22 mouse cellular contexts compared by ENCODE assay signal in genomic region chr6:135943121-135943617, GRCm38 (mm10).
"Had no signal": no experiment of that assay in that cellular context is flagged by ENCODE, and none has a peak within 500 bp of the region (broad histone marks: within the 10 kb centered on the region; RNA-seq: fewer than 3 reads in every experiment).

No protein-coding gene starts in this region.

- DNase-seq: forebrain, postnatal 0 days; gastrocnemius, postnatal 14 days; gastrocnemius, postnatal 36 days; heart, adult 18-20 months; heart, postnatal 10 days; kidney, adult 11 months; kidney, postnatal 14 days; layer of hippocampus, adult 9-11 months; layer of hippocampus, postnatal 36 days; left cerebral cortex, postnatal 4 days; lung, adult 18-20 months had no signal

- H3K27ac ChIP-seq: forebrain, embryonic 15.5 days; heart, embryonic 10.5 days; hindbrain, embryonic 12.5 days; hindbrain, embryonic 15.5 days; hindbrain, postnatal 0 days; limb, embryonic 13.5 days; limb, embryonic 15.5 days; liver, embryonic 12.5 days; liver, embryonic 14.5 days had no signal

- H3K4me1 ChIP-seq: forebrain, embryonic 15.5 days; heart, embryonic 10.5 days; heart, embryonic 12.5 days; hindbrain, embryonic 15.5 days; limb, embryonic 15.5 days; liver, embryonic 12.5 days had no signal

- H3K36me3 ChIP-seq: forebrain, embryonic 15.5 days; heart, embryonic 10.5 days; heart, embryonic 12.5 days; hindbrain, embryonic 12.5 days; hindbrain, embryonic 15.5 days; limb, embryonic 13.5 days; limb, embryonic 15.5 days; liver, embryonic 12.5 days had no signal

- H3K9me3 ChIP-seq: forebrain, embryonic 15.5 days; heart, embryonic 10.5 days; heart, embryonic 12.5 days; hindbrain, embryonic 12.5 days; hindbrain, embryonic 15.5 days; limb, embryonic 13.5 days; limb, embryonic 15.5 days; liver, embryonic 12.5 days had no signal

- H3K9ac ChIP-seq: forebrain, embryonic 15.5 days; forebrain, postnatal 0 days; heart, embryonic 12.5 days; hindbrain, embryonic 12.5 days; hindbrain, embryonic 15.5 days; limb, embryonic 13.5 days; limb, embryonic 15.5 days; liver, embryonic 12.5 days; liver, embryonic 14.5 days had no signal

- H3K4me3 ChIP-seq: forebrain, embryonic 15.5 days; heart, embryonic 10.5 days; heart, embryonic 12.5 days; hindbrain, embryonic 12.5 days; hindbrain, embryonic 15.5 days; limb, embryonic 13.5 days; limb, embryonic 15.5 days; liver, embryonic 12.5 days had no signal

- H3K27me3 ChIP-seq: forebrain, embryonic 15.5 days; heart, embryonic 12.5 days; hindbrain, embryonic 12.5 days; hindbrain, embryonic 15.5 days; limb, embryonic 13.5 days; limb, embryonic 15.5 days; liver, embryonic 12.5 days had no signal

- H3K4me2 ChIP-seq: forebrain, embryonic 15.5 days; heart, embryonic 12.5 days; hindbrain, embryonic 12.5 days; hindbrain, embryonic 15.5 days; limb, embryonic 13.5 days; limb, embryonic 15.5 days; liver, embryonic 12.5 days had no signal

- ATAC-seq: forebrain, embryonic 15.5 days; forebrain, postnatal 0 days; hindbrain, postnatal 0 days; intestine, embryonic 16.5 days; liver, embryonic 12.5 days had no signal
